Mouse (Mus musculus) lung, postnatal 0 days (tissue): ENCODE measurements at regions not wholly inside any gene's neighbourhood (a gene's known extent, or its start where the extent isn't known, plus 50 kb on each side); places are given as distances from the start of the nearest gene placed in this dataset.

Experiments
- CTCF ChIP-seq: IDR thresholded peaks from 2 replicates; pipeline ENCODE4 v1.5.1; 2016; ENCODE audit warnings: antibody characterized with exemption, mild to moderate bottlenecking
- EP300 ChIP-seq: IDR thresholded peaks from 2 replicates; pipeline ENCODE4 v1.6.1; 2016; ENCODE audit warnings: antibody characterized with exemption, mild to moderate bottlenecking, control low read depth

DNA sequence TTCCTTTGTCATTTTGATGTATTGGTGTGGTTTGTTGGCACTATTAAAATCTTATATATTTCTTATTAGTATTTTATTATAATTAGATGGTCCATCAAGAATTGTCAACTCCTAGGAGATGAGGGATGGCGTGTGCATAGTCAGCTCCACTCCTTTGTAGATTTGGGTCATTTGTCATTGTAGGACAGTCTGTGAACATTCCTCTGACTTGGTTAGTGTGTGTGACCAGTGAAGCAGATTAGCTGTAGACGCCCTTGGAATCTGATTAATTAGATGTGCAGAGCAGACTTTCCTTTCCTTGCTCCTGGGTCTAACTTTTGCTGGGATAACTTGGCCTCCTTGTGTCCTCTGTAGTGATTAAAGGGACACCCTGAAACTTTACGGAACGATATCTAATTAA is 118.9 kb upstream of the Tmtc2 start:
- TF ChIP-seq CTCF (no peak), EP300 (no peak)
